Comparison of ENCODE assay signal across 8 mouse cellular contexts in the genomic region with DNA sequence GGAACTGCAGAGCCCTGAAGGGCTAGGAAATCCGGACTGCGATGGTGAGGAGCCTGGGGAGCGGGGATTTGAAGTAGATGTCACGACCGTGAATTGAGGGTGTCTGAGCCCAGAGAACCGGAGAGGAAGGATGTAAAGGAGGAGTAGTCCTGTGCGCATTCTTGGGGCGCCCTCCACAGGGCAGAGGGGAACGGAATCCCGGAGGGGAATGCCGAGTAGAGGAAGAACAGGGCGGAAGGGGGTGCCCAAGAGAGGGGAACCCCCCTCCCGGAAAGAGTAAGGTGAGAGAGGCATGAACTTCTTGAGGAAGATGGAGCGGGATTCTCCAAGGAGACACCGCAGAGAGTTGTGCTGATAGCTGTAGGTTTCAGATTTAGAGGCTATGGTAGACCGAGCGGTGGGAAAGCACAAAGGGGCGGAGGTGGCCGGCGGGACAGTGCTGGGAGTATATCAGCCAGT. TPM values are rescaled to one million over a fixed set of nuclear protein-coding genes. Genes with fewer than 3 reads are reported as not detected.
DNase-seq lines count a peak whose midpoint lies in the region; ATAC-seq and TF ChIP-seq lines count a peak whose summit lies in the region.

No protein-coding gene starts in this region.

- peaks cover 23% of the 10 kb centered on the region for H3K4me1 ChIP-seq in forebrain, embryonic 16.5 days (replicated peaks; ENCODE audit: control insufficient read depth, insufficient read depth, low read length)
- H3K4me1 ChIP-seq in lung, adult 2 months (ENCODE audit: control insufficient read depth, insufficient read depth, low read length), result peaks cover 5% of the 10 kb centered on the region
- peaks cover 17% of the 10 kb centered on the region for H3K4me1 ChIP-seq in neural tube, embryonic 15.5 days

- peak overlapping the region; percentile 88 for H3K27ac ChIP-seq in forebrain, embryonic 16.5 days (ENCODE audit: low read length)
- H3K27ac ChIP-seq in layer of hippocampus, adult 2 months, result peak overlapping the region; percentile 94
- H3K27ac ChIP-seq in neural tube, embryonic 15.5 days (replicated peaks), result peak overlapping the region; percentile 81

- peak overlapping the region; percentile 63 for H3K4me2 ChIP-seq in forebrain, embryonic 16.5 days (ENCODE audit: low read length)
- H3K4me2 ChIP-seq in neural tube, embryonic 15.5 days, result peak overlapping the region; percentile 86

- TF ChIP-seq POLR2A in lung, adult 2 months (IDR thresholded peaks at IDR 0.05; ENCODE audit: borderline replicate concordance, extremely low read depth, low read depth, low read length), result no peak

- peak; percentile 73 for TF ChIP-seq CTCF in layer of hippocampus, adult 2 months (conservative IDR thresholded peaks at IDR 0.05)
- TF ChIP-seq CTCF in lung, adult 2 months (IDR thresholded peaks at IDR 0.05; ENCODE audit: insufficient read depth, low read length), result peak; percentile 58; the same call in 1 of the 2 replicates

- no peaks in the 10 kb centered on the region for H3K36me3 ChIP-seq in forebrain, embryonic 16.5 days (ENCODE audit: control insufficient read depth, insufficient read depth)
- H3K36me3 ChIP-seq in neural tube, embryonic 15.5 days, result no peaks in the 10 kb centered on the region

- peak; percentile 63 for ATAC-seq in CD4-positive, CD25-positive, alpha-beta regulatory T cell, adult 4 months
- ATAC-seq in forebrain, embryonic 16.5 days, result peak; percentile 85
- peak; percentile 88 for ATAC-seq in neural tube, embryonic 15.5 days (ENCODE audit: low FRiP score)

- WGBS in forebrain, embryonic 16.5 days, result under 1% methylated on average over 20 of the region's 20 CpGs
- WGBS in lung, adult 2 months, result under 1% methylated on average over 20 of the region's 20 CpGs
- 1% methylated on average over 20 of the region's 20 CpGs for WGBS in neural tube, embryonic 15.5 days

- H3K4me3 ChIP-seq in forebrain, embryonic 16.5 days (replicated peaks; ENCODE audit: low read length), result peak overlapping the region; percentile 87
- H3K4me3 ChIP-seq in layer of hippocampus, adult 2 months, result peak overlapping the region; percentile 96
- H3K4me3 ChIP-seq in lung, adult 2 months (replicated peaks; ENCODE audit: extremely low read depth, low read depth, low read length), result peak overlapping the region; percentile 68
- peak overlapping the region; percentile 61 for H3K4me3 ChIP-seq in neural tube, embryonic 15.5 days (replicated peaks)

- H3K9me3 ChIP-seq in forebrain, embryonic 16.5 days (ENCODE audit: control insufficient read depth, low read length), result no peaks in the 10 kb centered on the region
- H3K9me3 ChIP-seq in neural tube, embryonic 15.5 days (replicated peaks), result no peaks in the 10 kb centered on the region

- peak; percentile 15 for DNase-seq in c-Kit-positive CD71-positive TER-119-positive erythroid progenitor cells, embryonic 14.5 days (ENCODE audit: low spot score)
- peak; percentile 57 for DNase-seq in heart, postnatal 4 days
- peak; percentile 70 to 81 for DNase-seq in layer of hippocampus, adult 2 months (ENCODE audit: low spot score in 2 of 2)
- peak; percentile 69 for DNase-seq in lung, adult 2 months
- peak; percentile 71 for DNase-seq in testis, postnatal 10 days (ENCODE audit: low spot score)

- peak overlapping the region; percentile 80 for H3K9ac ChIP-seq in forebrain, embryonic 16.5 days (replicated peaks; ENCODE audit: low read depth, low read length)
- peak overlapping the region; percentile 64 for H3K9ac ChIP-seq in neural tube, embryonic 15.5 days (replicated peaks)

- H3K27me3 ChIP-seq in forebrain, embryonic 16.5 days (replicated peaks; ENCODE audit: control insufficient read depth, insufficient read depth, low read length), result no peaks in the 10 kb centered on the region
- no peaks in the 10 kb centered on the region for H3K27me3 ChIP-seq in neural tube, embryonic 15.5 days (replicated peaks)

RNA-seq across cellular contexts. Expression of gene Paqr8, which starts 0.6 kb away (rescaled TPM):
- polyA plus RNA-seq in CD4-positive, CD25-positive, alpha-beta regulatory T cell, adult 4 months (2017; shearing (Covaris generic)), result 1 to 10 TPM; 2.2 to 5.8 TPM
- polyA plus RNA-seq in forebrain, embryonic 16.5 days (2015; fragmentation: Nextera tagmentation; extraction: Ambion mirVana), result 23.8 and 26.4 TPM in 2 replicates
- total RNA-seq in heart, postnatal 4 days (2021), result 1 to 10 TPM; 2.4 TPM
- 100 to 1,000 TPM; 143 to 157 TPM for total RNA-seq in layer of hippocampus, adult 2 months (2021)
- polyA plus RNA-seq in lung, adult 2 months (2012; rRNA removed), result 42.6 and 47.2 TPM in 2 replicates
- polyA plus RNA-seq in neural tube, embryonic 15.5 days (2015; fragmentation: Nextera tagmentation; extraction: Ambion mirVana), result 22.4 and 25.8 TPM in 2 replicates

Comparison
In these comparisons a context has a peak if more than half of its experiments do, and no peak if none do; other contexts are left out.
1. Peak in every context shown above with its lines: DNase-seq, ATAC-seq, H3K4me3 ChIP-seq and H3K27ac ChIP-seq.
2. DNase-seq: peak in every context shown above with its lines; median percentile 76 in layer of hippocampus, adult 2 months; 71 in testis, postnatal 10 days; 69 in lung, adult 2 months; 57 in heart, postnatal 4 days; 15 in c-Kit-positive CD71-positive TER-119-positive erythroid progenitor cells, embryonic 14.5 days.